Mouse (Mus musculus) A20 (cell line): ENCODE measurements around the gene Clec3a.

Source experiments
- DNase-seq: peaks from one replicate; pipeline ENCODE4 v3.0.0-alpha.2; 2011; ENCODE audit warnings: low read depth, low spot score

The Clec3a gene

GRCm38 (mm10) chr8:114458113-114458784, 40.4 kb downstream of the Clec3a start:
- no peak for DNase-seq

DNA sequence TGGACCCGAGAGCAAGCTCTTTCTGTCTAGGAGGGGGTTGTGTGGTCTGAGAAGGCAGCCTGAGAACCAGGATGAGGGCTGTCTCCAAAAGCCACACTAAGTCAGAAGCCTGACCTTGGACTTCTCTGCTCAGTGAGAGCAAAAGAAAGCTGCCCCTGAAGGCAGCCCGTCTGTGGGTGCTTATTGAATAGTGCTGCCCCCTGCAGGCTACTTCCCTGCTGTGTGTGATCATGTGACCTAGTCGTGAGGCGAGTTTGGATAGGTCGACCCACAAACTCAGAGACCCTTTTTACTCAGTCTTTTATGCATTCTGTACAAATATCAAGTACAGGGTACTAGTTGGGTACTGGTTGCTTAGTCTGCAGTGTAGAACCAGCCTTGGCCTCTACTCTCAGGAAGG, 42.7 kb downstream of the Clec3a start:
- DNase-seq = peak; percentile 64

DNA sequence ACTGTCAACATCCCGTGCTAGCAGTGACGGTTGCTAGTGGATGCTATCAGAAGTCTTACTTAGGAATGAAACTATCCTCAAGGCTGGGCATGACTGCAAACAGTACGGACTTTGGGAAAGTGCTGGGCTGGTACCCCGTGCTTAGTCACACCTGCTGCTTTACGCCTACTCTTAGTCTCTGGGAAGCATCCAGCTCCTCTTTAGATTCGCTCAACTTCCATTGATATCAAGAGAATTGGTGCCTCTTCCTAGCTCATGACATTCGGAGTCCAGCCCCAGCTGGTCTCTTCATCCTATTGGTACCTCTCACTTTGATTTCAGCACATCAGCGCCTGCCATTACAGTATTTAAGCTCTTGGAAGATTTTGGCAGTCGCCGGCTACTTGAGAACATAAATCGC, 44.7 kb downstream of the Clec3a start:
- DNase-seq = no peak

GRCm38 (mm10) chr8:114463305-114463704, 45.4 kb downstream of the Clec3a start:
- DNase-seq = no peak

GRCm38 (mm10) chr8:114468526-114469207, 50.8 kb downstream of the Clec3a start:
- no peak for DNase-seq

DNA sequence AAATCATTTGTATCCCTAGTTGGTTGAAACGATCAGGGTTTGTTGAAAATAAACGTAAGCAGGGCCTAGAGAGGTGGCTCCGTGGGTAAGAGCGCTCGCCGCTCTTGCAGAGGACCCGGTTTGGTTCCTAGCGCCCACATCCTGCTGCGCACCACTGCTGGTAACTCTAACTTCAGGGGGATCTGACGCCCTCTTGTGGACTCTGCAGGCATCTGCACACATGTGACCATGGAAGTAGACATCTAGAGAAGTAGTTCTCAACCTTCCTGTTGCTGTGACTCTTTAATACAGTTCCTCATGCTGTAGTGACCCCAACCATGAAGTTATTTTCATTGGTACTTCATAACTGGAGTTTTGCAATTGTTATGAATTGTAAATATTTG, 51.3 kb downstream of the Clec3a start:
- no peak for DNase-seq

DNA sequence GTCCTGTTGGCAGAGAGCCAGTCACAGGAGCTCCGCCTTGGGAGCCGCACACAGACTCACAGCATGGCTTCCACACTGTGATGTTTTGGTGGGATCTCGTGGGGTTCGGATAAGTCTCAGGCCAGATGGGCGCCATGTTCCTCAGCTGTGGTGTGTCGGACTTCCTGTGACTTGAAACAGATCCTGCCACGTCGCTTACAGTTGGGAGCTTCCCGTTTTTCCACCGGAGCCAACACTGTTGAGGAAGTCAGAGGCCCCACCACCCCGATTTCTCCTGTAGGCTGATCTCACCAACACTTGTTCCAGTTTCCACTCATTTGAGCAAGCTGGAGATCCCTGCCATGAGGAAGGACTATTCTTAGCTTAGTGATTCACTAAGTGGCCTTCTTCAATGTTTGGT, 55.7 kb downstream of the Clec3a start:
- DNase-seq = no peak
